Mouse (Mus musculus) CH12.LX (cell line): ENCODE measurements around the gene Fancc.

Experiments
- BHLHE40 ChIP-seq: IDR thresholded peaks from 2 replicates; pipeline ENCODE4 v1.6.1; 2011; ENCODE audit warnings: mild to moderate bottlenecking, low read depth, low read length, improper control_type of control experiment
- CHD2 ChIP-seq: IDR thresholded peaks from 2 replicates; pipeline ENCODE4 v1.6.1; 2011; ENCODE audit warnings: low read length, improper control_type of control experiment
- CTCF ChIP-seq, 2 experiments: IDR thresholded peaks in 1 of 2; conservative IDR thresholded peaks in 1 of 2; 2 replicates each; pipeline ENCODE4 v1.5.1; 2011 to 2012; ENCODE audit warnings: low read depth in 2 of 2, low read length in 2 of 2, improper control_type of control experiment in 1 of 2, inconsistent platforms in 1 of 2, mild to moderate bottlenecking in 1 of 2, moderate library complexity in 1 of 2
- E2F4 ChIP-seq: IDR thresholded peaks from 2 replicates; pipeline ENCODE4 v1.6.1; 2011; ENCODE audit warnings: low read depth, low read length, improper control_type of control experiment; ENCODE audit not compliant: insufficient replicate concordance
- EP300 ChIP-seq: IDR thresholded peaks from 2 replicates; pipeline ENCODE4 v1.6.1; 2011; ENCODE audit warnings: low read length, improper control_type of control experiment
- JUN ChIP-seq: IDR thresholded peaks from 2 replicates; pipeline ENCODE4 v1.6.1; 2011; ENCODE audit warnings: low read depth, mild to moderate bottlenecking, low read length, improper control_type of control experiment, moderate library complexity; ENCODE audit not compliant: insufficient read depth
- KAT2A ChIP-seq: IDR thresholded peaks from 2 replicates; pipeline ENCODE4 v1.6.1; 2012; ENCODE audit warnings: low read length, improper control_type of control experiment, inconsistent platforms; ENCODE audit not compliant: insufficient replicate concordance
- MYC ChIP-seq: IDR thresholded peaks from 2 replicates; pipeline ENCODE4 v1.6.1; 2011; ENCODE audit warnings: low read depth, mild to moderate bottlenecking, improper control_type of control experiment, low read length
- NELFE ChIP-seq: IDR thresholded peaks from 2 replicates; pipeline ENCODE4 v1.6.1; 2011; ENCODE audit warnings: low read depth, low read length, improper control_type of control experiment
- POLR2A ChIP-seq: IDR thresholded peaks from 2 replicates; pipeline ENCODE4 v1.6.1; 2011; ENCODE audit warnings: low read depth, mild to moderate bottlenecking, improper control_type of control experiment, low read length
- POLR2AphosphoS2 ChIP-seq: IDR thresholded peaks from 2 replicates; pipeline ENCODE4 v1.6.1; 2011; ENCODE audit warnings: low read depth, low read length, improper control_type of control experiment
- RAD21 ChIP-seq: IDR thresholded peaks from 2 replicates; pipeline ENCODE4 v1.6.1; 2011; ENCODE audit warnings: low read depth, mild to moderate bottlenecking, low read length, improper control_type of control experiment, moderate library complexity
- TBP ChIP-seq: conservative IDR thresholded peaks from 2 replicates; pipeline ENCODE4 v1.6.1; 2011; ENCODE audit warnings: low read depth, low read length, improper control_type of control experiment
- ZMIZ1 ChIP-seq: IDR thresholded peaks from 2 replicates; pipeline ENCODE4 v1.6.1; 2012; ENCODE audit warnings: low read depth, mild to moderate bottlenecking, inconsistent platforms, low read length, improper control_type of control experiment

- TF ChIP-seq BHLHE40 (peak; percentile 19; the same call in 1 of the 2 replicates), CTCF (conservative IDR thresholded peaks at IDR 0.05 in 1 of 2, IDR thresholded peaks at IDR 0.05 in 1 of 2; ENCODE audit: low read depth in 2 of 2, low read length in 2 of 2) (no peak), POLR2A (no peak), MYC (no peak), EP300 (peak; percentile 49; the same call in 1 of the 2 replicates), KAT2A (no peak), RAD21 (no peak), JUN (no peak), ZMIZ1 (no peak), TBP (no peak), CHD2 (no peak), NELFE (no peak), POLR2AphosphoS2 (no peak), E2F4 (no peak)
Measured at GRCm38 (mm10) chr13:63253886-63254636, 243.0 kb downstream of the Fancc start.
